Mouse (Mus musculus): Measurements from ENCODE around the gene Urm1. TPM values are rescaled to one million over a fixed set of nuclear protein-coding genes. Genes with fewer than 3 reads are reported as not detected.

The Urm1 gene
- polyA plus RNA-seq, 1 experiment from 2014 or later: 26.1 TPM

DNA sequence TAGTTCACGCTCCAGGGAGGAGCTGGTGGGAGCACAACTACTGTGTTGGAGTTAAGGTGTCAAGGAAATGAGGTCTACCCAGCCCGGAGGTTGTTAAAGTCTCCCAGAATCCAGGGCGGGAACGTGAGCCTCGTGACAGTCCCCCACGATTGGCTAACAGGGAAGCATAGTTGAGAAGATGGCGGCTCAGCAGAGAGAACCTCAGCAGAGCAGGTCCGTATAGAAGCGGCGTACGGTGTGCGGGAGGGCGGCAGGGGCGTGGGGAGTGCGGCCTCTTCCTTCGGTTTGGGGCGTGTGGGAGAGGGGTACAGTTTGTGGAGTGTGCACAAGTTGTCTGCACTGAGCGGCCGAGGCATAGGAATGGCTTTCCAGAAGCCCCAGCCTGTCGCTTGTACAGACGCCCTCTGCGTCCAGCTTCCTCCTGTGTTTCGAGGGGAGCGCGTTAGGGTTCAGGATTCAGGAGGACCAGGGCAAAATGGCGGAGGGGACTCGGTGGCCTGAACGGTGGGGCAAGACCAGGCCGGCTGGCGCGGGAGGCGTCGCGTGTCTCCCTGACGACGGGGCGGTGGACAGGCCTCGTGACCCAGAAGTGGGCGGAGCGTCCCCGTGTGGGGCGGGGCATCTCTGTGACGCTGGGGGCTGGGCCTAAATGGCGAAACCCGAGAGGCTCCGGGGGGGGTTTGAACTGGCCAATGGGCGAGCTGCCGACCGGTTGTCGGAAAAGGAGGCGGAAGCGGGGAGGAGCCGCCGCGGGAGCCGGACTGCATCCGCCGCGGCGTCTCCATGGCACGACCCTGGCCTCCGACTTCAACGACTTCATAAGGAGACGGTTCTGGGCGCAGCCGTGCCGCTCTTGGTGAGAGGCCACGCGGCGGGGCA is 69.4 kb downstream of the Urm1 start, which contains the start of gene Odf2:
Odf2 (plus strand) TSS at position 156 of the 879 bp plus-strand sequence.
- under 1% methylated on average over 66 of the region's 70 CpGs for WGBS
- peak; percentile 91 for ATAC-seq (replicated peaks; ENCODE audit: low FRiP score, low read depth)

DNA sequence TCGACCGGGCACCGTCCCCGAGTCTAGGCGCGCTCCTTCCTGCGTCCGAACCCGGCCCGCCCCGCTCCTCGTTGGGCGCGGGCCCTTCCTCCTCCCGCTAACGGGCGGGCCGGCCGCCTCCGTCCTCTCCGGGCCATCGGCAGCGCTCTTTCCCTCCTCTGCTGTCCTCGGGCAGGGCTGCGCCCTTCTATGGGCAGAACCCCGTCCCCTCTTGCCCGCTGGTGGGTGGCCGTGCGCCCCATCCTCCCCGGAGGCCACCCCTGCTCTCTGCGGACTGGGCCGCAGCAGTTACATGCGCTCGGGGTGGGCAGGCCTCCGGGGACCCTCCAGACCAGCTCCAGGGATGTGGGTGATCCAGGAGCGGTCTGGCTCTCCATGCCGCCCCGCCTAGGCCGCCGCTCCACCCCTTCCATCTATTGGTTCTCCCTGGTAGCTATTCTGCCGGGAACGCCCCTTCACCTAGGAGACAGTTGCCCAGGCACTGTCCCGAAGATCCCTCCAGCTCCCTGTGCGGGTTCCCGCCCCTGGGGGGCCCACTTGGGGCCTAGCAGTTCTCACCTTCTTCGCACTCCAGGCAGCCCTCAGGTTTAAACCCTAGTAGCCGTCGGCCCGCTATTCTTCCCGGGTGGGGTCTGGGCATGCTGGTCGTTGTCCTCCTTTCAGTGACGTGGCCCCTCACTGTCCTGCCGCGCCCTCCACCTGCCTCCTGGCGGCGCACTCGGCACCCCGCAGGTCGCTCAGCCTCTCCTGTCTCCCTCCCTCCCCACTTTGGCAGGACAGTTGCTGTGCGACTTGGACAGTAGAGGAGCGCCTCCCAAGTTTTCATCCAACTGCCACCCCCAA is 70.3 kb downstream of the Urm1 start:
- peaks cover 25% of the 10 kb centered on the region for H3K36me3 ChIP-seq (ENCODE audit: insufficient read depth, low read length)
- peak overlapping the region; percentile 87 for H3K27ac ChIP-seq
- peak overlapping the region; percentile 90 for H3K9ac ChIP-seq (ENCODE audit: low read depth, low read length)
- H3K4me2 ChIP-seq (ENCODE audit: low read length): peak overlapping the region; percentile 88
- under 1% methylated on average over 52 of the region's 61 CpGs for WGBS
- peak; percentile 60 for TF ChIP-seq CTCF (IDR thresholded peaks at IDR 0.05; ENCODE audit: low read depth)
- no peaks in the 10 kb centered on the region for H3K9me3 ChIP-seq (replicated peaks; ENCODE audit: low read length)
- peak overlapping the region; percentile 86 for H3K4me3 ChIP-seq (replicated peaks; ENCODE audit: low read depth, low read length)
- peak; percentile 86 for ATAC-seq (replicated peaks; ENCODE audit: low FRiP score, low read depth)
- peaks cover 6% of the 10 kb centered on the region for H3K4me1 ChIP-seq (replicated peaks; ENCODE audit: insufficient read depth, low read length)
- H3K27me3 ChIP-seq (ENCODE audit: insufficient read depth, low read length): no peaks in the 10 kb centered on the region
- peak; percentile 95 for DNase-seq (ENCODE audit: low spot score)

More for the DNA sequence above, 69.4 kb downstream of the Urm1 start, which contains the start of gene Odf2:
- H3K9ac ChIP-seq (ENCODE audit: low read depth, low read length): peak within 1 kb of the TSS; percentile 90
- no peaks in the 10 kb centered on the region for H3K9me3 ChIP-seq (replicated peaks; ENCODE audit: low read length)
- H3K36me3 ChIP-seq (ENCODE audit: insufficient read depth, low read length): peaks cover 16% of the 10 kb centered on the region
- no peaks in the 10 kb centered on the region for H3K27me3 ChIP-seq (ENCODE audit: insufficient read depth, low read length)
- no peak for TF ChIP-seq CTCF (IDR thresholded peaks at IDR 0.05; ENCODE audit: low read depth)
- H3K27ac ChIP-seq: peak within 1 kb of the TSS; percentile 87
- DNase-seq (ENCODE audit: low spot score): peak; percentile 98
- peak within 1 kb of the TSS; percentile 86 for H3K4me3 ChIP-seq (replicated peaks; ENCODE audit: low read depth, low read length)
- H3K4me2 ChIP-seq (ENCODE audit: low read length): peak within 1 kb of the TSS; percentile 88
- H3K4me1 ChIP-seq (replicated peaks; ENCODE audit: insufficient read depth, low read length): peaks cover 6% of the 10 kb centered on the region

GRCm38 (mm10) chr2:29891773-29892172 is 71.9 kb downstream of the Urm1 start:
- no peak for ATAC-seq (replicated peaks; ENCODE audit: low FRiP score, low read depth)
- Histone ChIP-seq H3K4me1 (replicated peaks; ENCODE audit: insufficient read depth, low read length) (peaks cover 6% of the 10 kb centered on the region), H3K4me3 (replicated peaks; ENCODE audit: low read depth, low read length) (no peak overlapping the region), H3K36me3 (ENCODE audit: insufficient read depth, low read length) (peaks cover 35% of the 10 kb centered on the region), H3K27me3 (ENCODE audit: insufficient read depth, low read length) (no peaks in the 10 kb centered on the region), H3K27ac (no peak overlapping the region), H3K9me3 (replicated peaks; ENCODE audit: low read length) (no peaks in the 10 kb centered on the region), H3K4me2 (ENCODE audit: low read length) (no peak overlapping the region), H3K9ac (ENCODE audit: low read depth, low read length) (no peak overlapping the region)
- TF ChIP-seq CTCF (IDR thresholded peaks at IDR 0.05; ENCODE audit: low read depth): no peak
- WGBS: 94% methylated on average over 6 of the region's 6 CpGs
- no peak for DNase-seq (ENCODE audit: low spot score)

Small RNAs within 50 kb of the gene (microRNA-seq; reads per million reads assigned to microRNA genes)
- gene Mir219a-2 (not detected), gene Mir219b (not detected)

Other genes starting within 250 kb of the Urm1 start
- 10.4 and 12.0 TPM in 2 replicates for gene Rapgef1, start 200.4 kb upstream of the Urm1 start, polyA plus RNA-seq (2015; fragmentation: Nextera tagmentation; extraction: Ambion mirVana)
- gene Gm13420, start 68.4 kb upstream of the Urm1 start, polyA plus RNA-seq (2015; fragmentation: Nextera tagmentation; extraction: Ambion mirVana): 3.8 and 4.5 TPM in 2 replicates
- 0.41 TPM in 1 of 2 replicates, not detected in the other for gene Gm13547, start 60.8 kb upstream of the Urm1 start, polyA plus RNA-seq (2015; fragmentation: Nextera tagmentation; extraction: Ambion mirVana)
- 29.3 and 31.1 TPM in 2 replicates for gene Coq4, start 32.6 kb upstream of the Urm1 start, polyA plus RNA-seq (2015; fragmentation: Nextera tagmentation; extraction: Ambion mirVana)
- gene Trub2, start 31.6 kb upstream of the Urm1 start, polyA plus RNA-seq (2015; fragmentation: Nextera tagmentation; extraction: Ambion mirVana): 24.1 and 25.9 TPM in 2 replicates
- 15.0 and 15.5 TPM in 2 replicates for gene Slc27a4, start 17.4 kb upstream of the Urm1 start, polyA plus RNA-seq (2015; fragmentation: Nextera tagmentation; extraction: Ambion mirVana)
- gene Cercam, start 49.1 kb downstream of the Urm1 start, polyA plus RNA-seq (2015; fragmentation: Nextera tagmentation; extraction: Ambion mirVana): 10.2 and 10.3 TPM in 2 replicates
- gene Odf2, start 69.1 kb downstream of the Urm1 start, polyA plus RNA-seq (2015; fragmentation: Nextera tagmentation; extraction: Ambion mirVana): 33.1 and 36.9 TPM in 2 replicates
- gene Gle1, start 115.4 kb downstream of the Urm1 start, polyA plus RNA-seq (2015; fragmentation: Nextera tagmentation; extraction: Ambion mirVana): 31.2 and 37.5 TPM in 2 replicates
- 92.4 and 94.3 TPM in 2 replicates for gene Sptan1, start 145.5 kb downstream of the Urm1 start, polyA plus RNA-seq (2015; fragmentation: Nextera tagmentation; extraction: Ambion mirVana)
- 26.2 and 29.1 TPM in 2 replicates for gene Wdr34, start 228.8 kb downstream of the Urm1 start, polyA plus RNA-seq (2015; fragmentation: Nextera tagmentation; extraction: Ambion mirVana)
- 411 and 412 TPM in 2 replicates for gene Set, start 237.3 kb downstream of the Urm1 start, polyA plus RNA-seq (2015; fragmentation: Nextera tagmentation; extraction: Ambion mirVana)

All from kidney, postnatal 0 days (tissue).